Mouse (Mus musculus) liver, postnatal 0 days (tissue): ENCODE measurements at regions not wholly inside any gene's neighbourhood (a gene's known extent, or its start where the extent isn't known, plus 50 kb on each side); places are given as distances from the start of the nearest gene placed in this dataset.

Experiments
- CTCF ChIP-seq: sonication (generic); IDR thresholded peaks from 2 replicates; pipeline ENCODE4 v1.5.1; 2016; ENCODE audit warnings: antibody characterized with exemption, low read depth
- EP300 ChIP-seq: IDR thresholded peaks from 2 replicates; pipeline ENCODE4 v1.6.1; 2016; ENCODE audit warnings: antibody characterized with exemption, low read depth, mild to moderate bottlenecking

GRCm38 (mm10) chr12:15607091-15607490, 209.6 kb downstream of the Trib2 start:
- TF ChIP-seq CTCF (no peak), EP300 (no peak)
